Mouse (Mus musculus): ENCODE data around the gene Il2.

GRCm38 (mm10) chr3:37173285-37173684, 47.5 kb upstream of the Il2 start:
- TF ChIP-seq CTCF (IDR thresholded peaks at IDR 0.05) (no peak), POLR2A (IDR thresholded peaks at IDR 0.05; ENCODE audit: insufficient read depth, low read depth, low read length) (no peak)

All from heart, adult 2 months (tissue).